Mouse (Mus musculus) gastrocnemius, adult 18-20 months (tissue): ENCODE measurements around the gene Mthfsd. TPM values are rescaled to one million over a fixed set of nuclear protein-coding genes. Genes with fewer than 3 reads are reported as not detected.

Source experiments
- DNase-seq: peaks from one replicate; pipeline ENCODE4 v3.0.0; 2021; ENCODE audit warnings: low spot score
- microRNA-seq: library from miRNA; unstranded; fragments of <30 nt; microRNA quantifications from one replicate; pipeline ENCODE4 v1.2.0, GENCODE M21; 2021
- total RNA-seq, 2 experiments: library from RNA; stranded (reverse); gene quantifications; 2 replicates each; pipeline ENCODE4 v1.2.3; 2021

Mthfsd gene
- total RNA-seq, 2 experiments from 2014 or later = 12.8 to 14.7 TPM

DNA sequence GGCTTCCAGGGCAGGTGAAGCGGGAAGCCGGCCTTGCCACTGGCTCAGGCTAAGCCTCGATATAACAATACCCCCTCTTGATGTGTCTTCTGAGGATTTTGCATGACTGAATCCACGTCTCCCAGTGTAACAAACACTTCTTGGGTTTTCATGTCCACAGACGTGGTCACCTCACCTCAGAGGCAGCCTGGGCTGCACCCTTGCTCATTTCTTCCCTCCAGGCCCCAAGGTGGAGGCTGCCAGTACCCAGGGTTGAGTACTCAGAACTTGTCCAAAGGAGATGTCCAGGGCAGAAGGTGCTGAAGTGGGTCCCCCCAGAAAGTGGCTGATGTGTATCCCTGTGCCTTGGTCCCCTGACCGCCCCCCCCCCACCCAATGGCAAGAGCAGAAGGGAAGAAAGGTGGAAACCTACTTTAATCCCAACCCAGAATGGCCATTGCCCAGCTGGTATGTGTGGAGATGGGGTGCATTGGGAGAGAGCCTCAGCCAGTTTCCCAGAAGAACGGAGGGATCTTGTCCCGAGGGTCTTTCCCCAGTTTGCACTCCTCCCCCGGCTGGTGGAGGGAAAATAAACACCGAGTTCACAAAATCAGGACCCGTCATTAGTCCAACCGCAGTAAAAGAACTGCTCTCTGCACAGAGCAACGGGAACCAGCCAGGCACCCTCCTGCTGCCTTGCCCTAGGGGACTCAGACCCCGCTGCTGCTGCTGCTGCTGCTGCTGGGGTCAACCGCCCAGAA is 33.9 kb downstream of the Mthfsd start:
- DNase-seq = no peak

DNA sequence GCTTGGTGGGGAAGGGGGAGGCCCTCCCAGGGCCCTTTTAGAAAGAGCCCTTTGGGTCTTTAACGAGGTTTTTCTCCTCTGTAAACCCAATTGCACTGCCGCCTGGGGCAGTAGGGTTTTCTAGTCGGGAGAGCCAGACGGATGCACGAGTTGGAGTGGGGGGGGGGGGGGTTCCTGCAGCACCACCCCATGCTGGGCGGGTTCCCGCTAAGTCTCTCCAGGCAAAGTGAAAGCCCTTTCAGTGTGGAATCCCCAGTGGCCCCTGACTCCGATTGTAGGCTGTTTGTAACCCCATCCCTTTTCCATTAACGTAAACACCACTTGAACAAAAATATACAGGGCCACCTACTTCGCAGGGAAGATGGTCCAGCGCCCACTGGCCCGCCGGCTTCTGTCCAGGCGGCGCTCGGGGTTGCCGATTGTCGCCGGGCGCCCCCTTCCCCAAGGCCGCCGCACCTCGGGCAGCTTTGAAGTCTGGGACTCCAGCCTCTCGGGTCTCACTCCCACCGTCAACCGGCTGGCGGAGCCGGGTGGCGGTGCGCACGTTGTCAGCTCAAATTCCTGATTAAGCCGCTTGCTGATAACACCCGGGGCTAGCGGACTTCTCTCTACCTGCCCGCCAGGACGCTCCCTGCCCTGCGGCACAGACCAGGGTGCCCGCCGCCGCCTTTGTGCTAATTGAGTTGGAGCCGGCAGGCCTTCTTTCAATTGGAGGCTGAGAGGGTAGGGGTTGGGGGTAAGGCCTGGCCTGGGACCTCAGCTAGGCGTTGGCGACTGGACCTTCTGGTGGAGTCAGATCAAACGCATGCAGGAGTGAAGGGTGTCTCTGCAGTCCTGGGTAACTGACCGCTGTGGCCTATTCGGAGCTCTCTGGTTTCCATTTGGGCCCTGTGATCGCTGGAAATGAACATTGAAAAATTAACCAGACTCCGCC is 34.8 kb downstream of the Mthfsd start:
- DNase-seq = no peak

DNA sequence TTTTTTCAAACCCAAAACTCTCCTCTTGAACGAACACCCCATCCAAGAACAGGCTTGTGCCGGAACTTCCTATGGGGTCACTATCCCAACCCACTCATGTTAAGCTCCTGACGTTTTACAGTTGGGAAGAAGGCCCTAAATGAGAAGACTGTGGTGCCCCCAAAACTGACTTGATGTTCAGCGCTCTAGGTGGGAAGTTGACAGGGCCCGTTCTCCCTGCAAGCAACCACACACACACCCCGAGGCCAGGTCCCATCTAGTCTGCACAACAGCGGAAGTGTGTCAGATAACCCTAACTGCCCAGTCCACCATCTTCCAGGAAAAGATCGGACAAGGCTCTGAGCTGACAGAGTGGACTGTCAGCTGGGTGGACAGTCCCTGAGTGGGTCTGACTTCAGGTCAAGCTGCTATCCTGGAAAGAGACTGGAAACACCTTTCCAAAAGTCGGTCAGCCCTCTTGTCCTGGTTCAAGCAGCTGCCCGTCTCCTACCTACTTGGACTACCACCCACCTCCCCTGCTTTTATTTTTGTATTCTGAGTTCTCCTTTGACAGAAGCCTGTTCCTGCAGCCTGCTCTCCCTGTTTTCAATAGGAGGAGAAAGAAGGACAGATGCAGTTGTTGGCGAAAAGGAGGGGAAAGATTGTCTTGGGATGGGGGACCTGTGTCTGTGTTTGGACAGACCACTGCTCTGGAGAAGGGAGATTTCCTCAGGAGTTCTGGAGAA is 35.6 kb downstream of the Mthfsd start:
- DNase-seq = no peak

- no peak for DNase-seq
Measured at GRCm38 (mm10) chr8:121071454-121071853, 36.7 kb downstream of the Mthfsd start.

DNA sequence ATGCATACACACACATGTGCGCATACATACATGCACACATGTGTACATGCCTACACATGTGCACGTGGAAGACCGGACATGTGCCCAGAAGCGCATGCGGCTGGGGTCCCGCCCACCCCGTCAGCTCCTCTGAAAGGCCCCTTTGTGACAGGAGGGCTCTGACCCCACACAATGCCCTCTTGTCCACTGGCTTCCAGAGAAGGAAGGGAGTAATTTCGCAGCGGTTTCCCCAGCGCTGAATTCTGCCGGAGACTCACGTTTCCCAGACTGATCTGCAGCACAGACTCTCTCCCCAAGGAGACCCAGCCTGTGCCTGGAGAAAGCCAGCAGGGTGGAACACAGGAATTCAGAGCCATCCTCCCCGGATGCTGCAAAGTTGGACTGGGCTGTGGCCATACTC is 44.5 kb downstream of the Mthfsd start:
- no peak for DNase-seq

DNA sequence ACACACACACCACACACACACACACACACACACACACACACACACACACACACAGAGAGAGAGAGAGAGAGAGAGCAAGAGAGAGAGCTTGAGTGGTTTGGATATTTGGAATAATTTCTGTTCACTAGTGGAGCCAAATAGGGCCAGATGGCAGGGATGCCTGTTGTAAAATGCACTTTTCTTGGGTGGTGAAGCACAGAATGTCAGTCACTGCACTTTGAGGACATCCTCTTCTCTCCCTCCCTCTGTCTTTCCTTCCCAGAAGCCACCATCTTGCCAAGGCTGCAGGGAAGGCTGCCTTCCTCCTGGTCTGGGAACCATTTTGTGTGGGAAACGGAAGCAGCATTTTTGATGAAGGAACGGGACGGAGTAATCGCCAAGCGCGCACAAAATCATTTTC is 45.7 kb downstream of the Mthfsd start:
- no peak for DNase-seq

GRCm38 (mm10) chr8:121059098-121059497 is 49.1 kb downstream of the Mthfsd start:
- DNase-seq = no peak

- no peak for DNase-seq
Measured at GRCm38 (mm10) chr8:121058081-121058480, 50.1 kb downstream of the Mthfsd start.

DNA sequence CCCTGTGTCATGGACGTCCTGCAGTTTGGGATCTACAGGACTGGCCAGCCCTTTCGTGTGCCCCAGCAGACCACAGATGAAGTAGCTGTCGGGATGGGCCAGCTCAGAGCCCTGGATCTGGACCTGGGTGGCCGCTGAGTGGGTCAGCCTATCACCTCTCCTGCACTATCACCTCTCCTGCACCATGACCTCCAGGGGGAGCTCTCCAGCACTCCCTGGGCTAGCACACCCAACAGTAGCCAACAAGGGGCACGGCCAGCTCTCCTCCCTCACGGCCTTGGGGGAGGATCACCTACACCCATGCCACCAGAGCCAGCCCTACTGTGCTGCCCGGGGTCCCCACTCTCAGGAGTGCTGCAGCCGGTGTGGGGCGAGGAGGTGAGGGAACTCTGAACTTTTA is 60.8 kb downstream of the Mthfsd start:
- DNase-seq = no peak

DNA sequence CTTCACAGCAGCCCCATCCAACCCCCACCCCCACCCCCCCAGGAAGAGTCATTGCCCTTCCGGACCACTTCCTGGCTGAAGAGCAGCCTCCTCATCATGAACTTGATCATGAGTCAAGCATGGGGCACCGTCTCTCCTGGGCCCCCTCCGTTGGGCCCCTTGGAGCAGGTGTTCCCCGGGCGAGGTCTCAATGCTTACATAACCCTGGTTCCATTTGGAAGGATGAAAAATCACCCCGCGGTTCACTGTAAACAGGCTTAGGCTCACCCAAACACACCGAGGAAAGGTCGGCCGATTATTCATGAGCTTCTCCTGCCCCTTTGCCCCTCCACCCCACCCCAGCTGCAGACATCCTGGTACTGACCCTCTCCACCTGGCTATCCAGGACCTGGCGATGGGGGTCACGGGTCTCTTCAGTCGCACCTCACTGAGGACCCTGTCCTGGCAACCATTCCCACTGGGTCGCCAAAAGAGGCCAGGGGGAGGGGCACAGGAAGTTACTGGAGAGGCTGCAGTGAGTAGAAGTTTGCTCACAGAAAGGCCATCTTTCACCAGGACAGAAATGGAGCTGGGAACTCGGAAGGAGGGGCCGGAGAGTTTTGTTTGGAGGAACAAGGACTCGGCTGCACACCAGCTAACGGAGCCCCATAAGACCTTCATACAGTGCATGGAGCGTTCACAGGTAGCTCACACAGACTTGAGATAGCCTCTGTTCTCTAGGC is 64.3 kb downstream of the Mthfsd start:
- DNase-seq = no peak

Small RNAs within 50 kb of the gene (microRNA-seq; reads per million reads assigned to microRNA genes)
- not detected for gene Gm27530

Other genes starting within 250 kb of the Mthfsd start
- under 1 TPM; 0.09 to 0.18 TPM for gene Foxf1, start 24.0 kb downstream of the Mthfsd start, total RNA-seq
- under 1 TPM; 0.16 to 0.36 TPM for gene Foxc2, start 7.8 kb upstream of the Mthfsd start, total RNA-seq
- not detected for gene Foxl1, start 19.5 kb upstream of the Mthfsd start, total RNA-seq